Mouse (Mus musculus) heart, adult 8-10 months (tissue): ENCODE results near the gene Ift88. TPM values are rescaled to one million over a fixed set of nuclear protein-coding genes. Genes with fewer than 3 reads are reported as not detected.

Source experiments
- DNase-seq: peaks from one replicate; pipeline ENCODE4 v3.0.0; 2022; ENCODE audit warnings: low spot score
- total RNA-seq, 4 experiments: library from RNA; stranded (reverse); gene quantifications; 2 replicates each; pipeline ENCODE4 v1.2.4; 2022

Ift88 gene
- total RNA-seq, result 1 to 10 TPM; 3.9 to 5.8 (median 5.1) TPM

GRCm38 (mm10) chr14:57423432-57424211 is at the start of gene Ift88:
Gene Ift88 (plus strand): TSS chr14:57424062.
- DNase-seq, result peak; percentile 94

- DNase-seq, result no peak
Observed at GRCm38 (mm10) chr14:57375205-57375604, 48.7 kb upstream of the Ift88 start.

GRCm38 (mm10) chr14:57376016-57376415 is 47.8 kb upstream of the Ift88 start:
- no peak for DNase-seq

GRCm38 (mm10) chr14:57376956-57377355 is 46.9 kb upstream of the Ift88 start:
- no peak for DNase-seq

GRCm38 (mm10) chr14:57377531-57377930 is 46.3 kb upstream of the Ift88 start:
- no peak for DNase-seq

GRCm38 (mm10) chr14:57385667-57386066 is 38.2 kb upstream of the Ift88 start:
- DNase-seq, result no peak

- peak; percentile 26 for DNase-seq
Observed at GRCm38 (mm10) chr14:57386758-57387561, 36.9 kb upstream of the Ift88 start.

GRCm38 (mm10) chr14:57391621-57392020 is 32.2 kb upstream of the Ift88 start:
- no peak for DNase-seq

- DNase-seq, result no peak
Observed at GRCm38 (mm10) chr14:57392278-57392677, 31.6 kb upstream of the Ift88 start.

GRCm38 (mm10) chr14:57395470-57395869 is 28.4 kb upstream of the Ift88 start:
- no peak for DNase-seq

GRCm38 (mm10) chr14:57397221-57397620 is 26.6 kb upstream of the Ift88 start:
- no peak for DNase-seq

- peak; percentile 97 for DNase-seq
Observed at GRCm38 (mm10) chr14:57398065-57398757, 25.7 kb upstream of the Ift88 start, which contains the start of gene Cryl1. Gene Cryl1 (minus strand): TSS chr14:57398529.

- peak; percentile 36 for DNase-seq
Observed at GRCm38 (mm10) chr14:57398813-57399427, 24.9 kb upstream of the Ift88 start.

- no peak for DNase-seq
Observed at GRCm38 (mm10) chr14:57402815-57403214, 21.0 kb upstream of the Ift88 start.

- DNase-seq, result peak; percentile 27
Observed at GRCm38 (mm10) chr14:57407039-57407987, 16.5 kb upstream of the Ift88 start.

- DNase-seq, result no peak
Observed at GRCm38 (mm10) chr14:57408100-57408499, 15.8 kb upstream of the Ift88 start.

GRCm38 (mm10) chr14:57409106-57409505 is 14.8 kb upstream of the Ift88 start:
- DNase-seq, result no peak

GRCm38 (mm10) chr14:57412166-57412565 is 11.7 kb upstream of the Ift88 start:
- DNase-seq, result no peak

GRCm38 (mm10) chr14:57417187-57417586 is 6.7 kb upstream of the Ift88 start:
- no peak for DNase-seq

- no peak for DNase-seq
Observed at GRCm38 (mm10) chr14:57424212-57424561, 325 bp downstream of the Ift88 start.

- DNase-seq, result no peak
Observed at GRCm38 (mm10) chr14:57430451-57430850, 6.6 kb downstream of the Ift88 start.
